In the genomic region with DNA sequence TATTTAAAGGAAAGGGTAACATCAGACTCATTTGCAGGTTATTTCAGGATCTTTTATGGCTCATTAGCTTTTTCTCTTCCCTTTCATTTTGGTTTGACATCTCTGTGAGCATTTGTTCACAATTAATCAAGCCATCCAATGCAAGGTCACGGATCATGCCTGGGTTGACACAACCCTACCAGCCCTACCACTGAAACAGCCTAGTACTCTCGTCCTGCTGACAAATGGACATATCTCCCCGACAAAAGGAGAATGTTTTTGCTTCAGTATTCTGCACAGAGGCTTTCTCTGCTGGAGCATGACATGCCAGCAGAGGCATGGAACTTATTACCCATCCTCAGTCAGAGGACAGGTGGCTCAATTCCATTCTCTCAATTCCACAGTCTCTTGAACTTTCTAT, we compare ENCODE assay signal across 28 mouse cellular contexts.
"Had no signal": no experiment of that assay in that cellular context is flagged by ENCODE, and none has a peak within 500 bp of the region (broad histone marks: within the 10 kb centered on the region; RNA-seq: fewer than 3 reads in every experiment).

No protein-coding gene starts in this region.

- DNase-seq: cerebellum, adult 2 months; cerebellum, adult 8-10 months; cerebellum, adult 9-10 months; cerebellum, adult 9-11 months; cerebellum, postnatal 10 days; cerebellum, postnatal 14 days; cerebellum, postnatal 25 days; cerebellum, postnatal 36 days; embryo, embryonic 11 days; forebrain, postnatal 0 days; gastrocnemius, adult 2 months; gastrocnemius, postnatal 10 days; gastrocnemius, postnatal 14 days; gastrocnemius, postnatal 25 days; gastrocnemius, postnatal 36 days; heart, adult 11 months; heart, adult 18-20 months had no signal

- H3K9me3 ChIP-seq: embryonic facial prominence, embryonic 10.5 days; embryonic facial prominence, embryonic 12.5 days; embryonic facial prominence, embryonic 13.5 days; embryonic facial prominence, embryonic 15.5 days; forebrain, embryonic 10.5 days; forebrain, embryonic 12.5 days; forebrain, embryonic 13.5 days; forebrain, embryonic 15.5 days had no signal

- H3K9ac ChIP-seq: embryonic facial prominence, embryonic 12.5 days; embryonic facial prominence, embryonic 13.5 days; embryonic facial prominence, embryonic 15.5 days; forebrain, embryonic 12.5 days; forebrain, embryonic 13.5 days; forebrain, embryonic 15.5 days; forebrain, postnatal 0 days had no signal

- H3K27ac ChIP-seq: embryonic facial prominence, embryonic 10.5 days; embryonic facial prominence, embryonic 12.5 days; embryonic facial prominence, embryonic 13.5 days; embryonic facial prominence, embryonic 15.5 days; forebrain, embryonic 10.5 days; forebrain, embryonic 12.5 days; forebrain, embryonic 13.5 days; forebrain, embryonic 15.5 days; gastrocnemius, adult 2 months had no signal

- H3K4me1 ChIP-seq: embryonic facial prominence, embryonic 10.5 days; embryonic facial prominence, embryonic 12.5 days; embryonic facial prominence, embryonic 13.5 days; embryonic facial prominence, embryonic 15.5 days; forebrain, embryonic 10.5 days; forebrain, embryonic 12.5 days; forebrain, embryonic 13.5 days; forebrain, embryonic 15.5 days had no signal

- H3K36me3 ChIP-seq: embryonic facial prominence, embryonic 10.5 days; embryonic facial prominence, embryonic 12.5 days; embryonic facial prominence, embryonic 13.5 days; embryonic facial prominence, embryonic 15.5 days; forebrain, embryonic 10.5 days; forebrain, embryonic 12.5 days; forebrain, embryonic 15.5 days had no signal

- ATAC-seq: forebrain, embryonic 13.5 days; forebrain, embryonic 14.5 days; forebrain, embryonic 15.5 days; forebrain, embryonic 16.5 days; forebrain, postnatal 0 days had no signal

- H3K4me2 ChIP-seq: embryonic facial prominence, embryonic 12.5 days; embryonic facial prominence, embryonic 13.5 days; embryonic facial prominence, embryonic 15.5 days; forebrain, embryonic 12.5 days; forebrain, embryonic 13.5 days; forebrain, embryonic 15.5 days had no signal

- H3K4me3 ChIP-seq: embryonic facial prominence, embryonic 10.5 days; embryonic facial prominence, embryonic 12.5 days; embryonic facial prominence, embryonic 13.5 days; embryonic facial prominence, embryonic 15.5 days; erythroblast, embryonic 14.5 days; forebrain, embryonic 10.5 days; forebrain, embryonic 12.5 days; forebrain, embryonic 13.5 days; forebrain, embryonic 15.5 days; gastrocnemius, adult 2 months had no signal

- H3K27me3 ChIP-seq: embryonic facial prominence, embryonic 12.5 days; embryonic facial prominence, embryonic 13.5 days; embryonic facial prominence, embryonic 15.5 days; forebrain, embryonic 12.5 days; forebrain, embryonic 13.5 days; forebrain, embryonic 15.5 days had no signal
